In the genomic region with DNA sequence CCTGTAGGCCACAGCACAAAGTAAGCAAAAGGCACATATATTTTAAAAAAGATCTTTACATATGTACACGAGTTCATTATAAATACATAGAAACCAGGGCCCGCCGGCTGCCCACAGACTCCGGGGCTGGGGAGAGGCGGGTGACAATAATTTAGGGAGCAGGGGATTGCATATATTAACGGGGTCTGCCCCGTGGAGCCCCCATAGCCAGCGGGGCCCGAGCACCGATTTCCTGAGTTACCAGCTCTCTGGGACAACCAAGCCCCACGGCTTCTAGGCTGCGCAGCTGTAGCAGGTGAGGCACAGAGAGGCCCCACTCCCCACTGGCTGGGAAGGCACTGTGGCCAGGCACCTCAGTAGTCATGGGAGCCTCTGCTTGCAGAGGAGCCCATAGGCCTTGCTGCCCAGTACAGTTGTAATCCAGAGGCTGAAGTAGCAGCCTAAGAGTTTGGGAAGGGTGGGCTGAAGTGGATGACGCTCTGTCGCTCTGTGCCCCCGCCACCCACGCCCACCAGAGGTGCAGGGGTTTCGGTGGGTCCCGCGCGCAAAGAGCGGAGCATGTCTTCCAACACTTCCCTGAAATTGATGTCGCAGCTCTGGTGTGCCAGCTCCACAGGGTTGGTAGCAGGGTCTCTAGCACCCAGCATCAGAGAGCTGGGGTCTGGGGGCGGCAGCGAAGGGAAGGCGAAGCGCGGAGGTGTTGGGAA, we compare ENCODE assay signal across 15 mouse cellular contexts. TPM values are rescaled to one million over a fixed set of nuclear protein-coding genes. Genes with fewer than 3 reads are reported as not detected.
A peak's percentile ranks its signal among the peaks of the same experiment; 100 is the strongest.
DNase-seq lines count a peak whose midpoint lies in the region; ATAC-seq and TF ChIP-seq lines count a peak whose summit lies in the region.
"Had no signal": no experiment of that assay in that cellular context is flagged by ENCODE, and none has a peak within 500 bp of the region (broad histone marks: within the 10 kb centered on the region; RNA-seq: fewer than 3 reads in every experiment).

No protein-coding gene starts in this region.

- H3K4me2 ChIP-seq in embryonic facial prominence, embryonic 13.5 days: no peak overlapping the region
- H3K4me2 ChIP-seq in neural tube, embryonic 13.5 days: no peak overlapping the region
- H3K4me2 ChIP-seq in neural tube, embryonic 15.5 days: no peak overlapping the region
- H3K4me2 ChIP-seq: embryonic facial prominence, embryonic 12.5 days; kidney, embryonic 15.5 days; midbrain, embryonic 15.5 days; stomach, embryonic 15.5 days had no signal

- ATAC-seq in embryonic facial prominence, embryonic 13.5 days (ENCODE audit: insufficient number of reproducible peaks, insufficient read depth, low FRiP score, low TSS enrichment, low read depth): no peak
- no peak for ATAC-seq in neural tube, embryonic 13.5 days (ENCODE audit: low read depth)
- no peak for ATAC-seq in neural tube, embryonic 15.5 days (ENCODE audit: low FRiP score)
- ATAC-seq: midbrain, embryonic 15.5 days had no signal

- H3K4me3 ChIP-seq in embryonic facial prominence, embryonic 13.5 days: no peak overlapping the region
- no peak overlapping the region for H3K4me3 ChIP-seq in embryonic facial prominence, embryonic 10.5 days
- no peak overlapping the region for H3K4me3 ChIP-seq in kidney, adult 2 months (ENCODE audit: insufficient read depth, low read depth, low read length)
- H3K4me3 ChIP-seq in neural tube, embryonic 13.5 days: no peak overlapping the region
- H3K4me3 ChIP-seq in neural tube, embryonic 15.5 days (replicated peaks): no peak overlapping the region
- H3K4me3 ChIP-seq: embryonic facial prominence, embryonic 12.5 days; kidney, embryonic 15.5 days; left cerebral cortex, adult 2 months; midbrain, embryonic 15.5 days; stomach, embryonic 15.5 days had no signal

- peak overlapping the region; percentile 11; the same call in 1 of the 2 replicates for H3K27ac ChIP-seq in embryonic facial prominence, embryonic 13.5 days
- no peak overlapping the region for H3K27ac ChIP-seq in embryonic facial prominence, embryonic 10.5 days (replicated peaks)
- H3K27ac ChIP-seq in kidney, adult 2 months (ENCODE audit: insufficient read depth, low read depth, low read length): no peak overlapping the region
- no peak overlapping the region for H3K27ac ChIP-seq in neural tube, embryonic 13.5 days (replicated peaks)
- H3K27ac ChIP-seq in neural tube, embryonic 15.5 days (replicated peaks): no peak overlapping the region
- H3K27ac ChIP-seq: kidney, embryonic 15.5 days; left cerebral cortex, adult 2 months; midbrain, embryonic 15.5 days; stomach, embryonic 15.5 days had no signal

- no peak for DNase-seq in embryonic facial prominence, embryonic 10.5 days (ENCODE audit: low spot score)
- no peak for DNase-seq in kidney, adult 2 months
- no peak for DNase-seq in kidney, postnatal 25 days
- DNase-seq in spleen, postnatal 36 days (ENCODE audit: low spot score in 2 of 2): no peak
- no peak for DNase-seq in urinary bladder, postnatal 4 days (ENCODE audit: low spot score in 2 of 2)
- DNase-seq: cerebellum, adult 11-12 months; heart, postnatal 10 days had no signal

- peaks cover 25% of the 10 kb centered on the region for H3K4me1 ChIP-seq in embryonic facial prominence, embryonic 13.5 days
- peaks cover 45% of the 10 kb centered on the region for H3K4me1 ChIP-seq in embryonic facial prominence, embryonic 10.5 days
- peaks cover 15% of the 10 kb centered on the region for H3K4me1 ChIP-seq in kidney, adult 2 months (ENCODE audit: control insufficient read depth, insufficient read depth, low read length)
- peaks cover 26% of the 10 kb centered on the region for H3K4me1 ChIP-seq in neural tube, embryonic 13.5 days (replicated peaks)
- peaks cover 30% of the 10 kb centered on the region for H3K4me1 ChIP-seq in neural tube, embryonic 15.5 days

- 91% methylated on average over 27 of the region's 27 CpGs for WGBS in embryonic facial prominence, embryonic 13.5 days
- 93% methylated on average over 27 of the region's 27 CpGs for WGBS in embryonic facial prominence, embryonic 10.5 days
- WGBS in kidney, adult 2 months: 86% methylated on average over 27 of the region's 27 CpGs
- WGBS in neural tube, embryonic 13.5 days: 90% methylated on average over 27 of the region's 27 CpGs
- 92% methylated on average over 27 of the region's 27 CpGs for WGBS in neural tube, embryonic 15.5 days

- no peaks in the 10 kb centered on the region for H3K27me3 ChIP-seq in embryonic facial prominence, embryonic 13.5 days
- H3K27me3 ChIP-seq in embryonic facial prominence, embryonic 10.5 days (replicated peaks; ENCODE audit: low read depth, poor library complexity, severe bottlenecking): no peaks in the 10 kb centered on the region
- H3K27me3 ChIP-seq in kidney, adult 2 months (replicated peaks; ENCODE audit: control insufficient read depth, insufficient read depth, low read length): no peaks in the 10 kb centered on the region
- no peaks in the 10 kb centered on the region for H3K27me3 ChIP-seq in neural tube, embryonic 13.5 days
- H3K27me3 ChIP-seq in neural tube, embryonic 15.5 days (replicated peaks): no peaks in the 10 kb centered on the region
- H3K27me3 ChIP-seq: embryonic facial prominence, embryonic 12.5 days; kidney, embryonic 15.5 days; midbrain, embryonic 15.5 days; stomach, embryonic 15.5 days had no signal

- TF ChIP-seq POLR2A in kidney, adult 2 months (IDR thresholded peaks at IDR 0.05; ENCODE audit: low read depth, low read length): peak; percentile 16

- peaks cover 66% of the 10 kb centered on the region for H3K36me3 ChIP-seq in embryonic facial prominence, embryonic 13.5 days
- peaks cover 71% of the 10 kb centered on the region for H3K36me3 ChIP-seq in embryonic facial prominence, embryonic 10.5 days (replicated peaks)
- H3K36me3 ChIP-seq in kidney, adult 2 months (ENCODE audit: control insufficient read depth, insufficient read depth, low read length): peaks cover 4% of the 10 kb centered on the region
- H3K36me3 ChIP-seq in neural tube, embryonic 13.5 days: peaks cover 61% of the 10 kb centered on the region
- H3K36me3 ChIP-seq in neural tube, embryonic 15.5 days: peaks cover 56% of the 10 kb centered on the region

- H3K9me3 ChIP-seq in embryonic facial prominence, embryonic 13.5 days: no peaks in the 10 kb centered on the region
- H3K9me3 ChIP-seq in embryonic facial prominence, embryonic 10.5 days: no peaks in the 10 kb centered on the region
- H3K9me3 ChIP-seq in neural tube, embryonic 13.5 days: no peaks in the 10 kb centered on the region
- H3K9me3 ChIP-seq in neural tube, embryonic 15.5 days (replicated peaks): no peaks in the 10 kb centered on the region
- H3K9me3 ChIP-seq: embryonic facial prominence, embryonic 12.5 days; kidney, embryonic 15.5 days; midbrain, embryonic 15.5 days; stomach, embryonic 15.5 days had no signal

- TF ChIP-seq CTCF in kidney, adult 2 months (conservative IDR thresholded peaks at IDR 0.05; ENCODE audit: insufficient read depth, insufficient read length, low read depth, low read length): no peak

- H3K9ac ChIP-seq in embryonic facial prominence, embryonic 13.5 days: no peak overlapping the region
- 0 out of 2 replicates have a peak overlapping the region, but pooled peaks have one; percentile 8 for H3K9ac ChIP-seq in neural tube, embryonic 13.5 days
- H3K9ac ChIP-seq in neural tube, embryonic 15.5 days (replicated peaks): no peak overlapping the region
- H3K9ac ChIP-seq: embryonic facial prominence, embryonic 12.5 days; kidney, embryonic 15.5 days; midbrain, embryonic 15.5 days; stomach, embryonic 15.5 days had no signal

RNA-seq across cellular contexts. Expression of gene Gpx4, which starts 10.2 kb away (rescaled TPM):
- 445 and 488 TPM in 2 replicates for polyA plus RNA-seq in embryonic facial prominence, embryonic 13.5 days (2015; fragmentation: Nextera tagmentation; extraction: Ambion mirVana)
- polyA plus RNA-seq in embryonic facial prominence, embryonic 10.5 days (2016; fragmentation: Nextera tagmentation; extraction: Ambion mirVana): 618 and 672 TPM in 2 replicates
- 1,431 and 1,557 TPM in 2 replicates for polyA plus RNA-seq in kidney, adult 2 months (2012; rRNA removed)
- 505 and 556 TPM in 2 replicates for polyA plus RNA-seq in neural tube, embryonic 13.5 days (2015; fragmentation: Nextera tagmentation; extraction: Ambion mirVana)
- 559 and 600 TPM in 2 replicates for polyA plus RNA-seq in neural tube, embryonic 15.5 days (2015; fragmentation: Nextera tagmentation; extraction: Ambion mirVana)

RNA-seq across cellular contexts. Expression of gene Polr2e, which starts 17.5 kb away (rescaled TPM):
- 247 and 265 TPM in 2 replicates for polyA plus RNA-seq in embryonic facial prominence, embryonic 13.5 days (2015; fragmentation: Nextera tagmentation; extraction: Ambion mirVana)
- polyA plus RNA-seq in embryonic facial prominence, embryonic 10.5 days (2016; fragmentation: Nextera tagmentation; extraction: Ambion mirVana): 312 and 316 TPM in 2 replicates
- polyA plus RNA-seq in kidney, adult 2 months (2012; rRNA removed): 230 and 235 TPM in 2 replicates
- 141 and 153 TPM in 2 replicates for polyA plus RNA-seq in neural tube, embryonic 13.5 days (2015; fragmentation: Nextera tagmentation; extraction: Ambion mirVana)
- 134 and 148 TPM in 2 replicates for polyA plus RNA-seq in neural tube, embryonic 15.5 days (2015; fragmentation: Nextera tagmentation; extraction: Ambion mirVana)

RNA-seq across cellular contexts. Expression of gene Arhgap45, which starts 40.7 kb away (rescaled TPM):
- 3.9 and 4.6 TPM in 2 replicates for polyA plus RNA-seq in embryonic facial prominence, embryonic 13.5 days (2015; fragmentation: Nextera tagmentation; extraction: Ambion mirVana)
- 11.2 and 11.3 TPM in 2 replicates for polyA plus RNA-seq in embryonic facial prominence, embryonic 10.5 days (2016; fragmentation: Nextera tagmentation; extraction: Ambion mirVana)
- polyA plus RNA-seq in kidney, adult 2 months (2012; rRNA removed): 9.6 and 25.5 TPM in 2 replicates
- polyA plus RNA-seq in neural tube, embryonic 13.5 days (2015; fragmentation: Nextera tagmentation; extraction: Ambion mirVana): 2.4 and 2.9 TPM in 2 replicates
- polyA plus RNA-seq in neural tube, embryonic 15.5 days (2015; fragmentation: Nextera tagmentation; extraction: Ambion mirVana): 2.0 and 13.7 TPM in 2 replicates

RNA-seq across cellular contexts. Expression of gene Sbno2, which starts 48.2 kb away (rescaled TPM):
- 15.8 and 16.1 TPM in 2 replicates for polyA plus RNA-seq in embryonic facial prominence, embryonic 13.5 days (2015; fragmentation: Nextera tagmentation; extraction: Ambion mirVana)
- polyA plus RNA-seq in embryonic facial prominence, embryonic 10.5 days (2016; fragmentation: Nextera tagmentation; extraction: Ambion mirVana): 16.2 and 18.2 TPM in 2 replicates
- polyA plus RNA-seq in kidney, adult 2 months (2012; rRNA removed): 27.7 and 30.8 TPM in 2 replicates
- 12.9 and 13.0 TPM in 2 replicates for polyA plus RNA-seq in neural tube, embryonic 13.5 days (2015; fragmentation: Nextera tagmentation; extraction: Ambion mirVana)
- polyA plus RNA-seq in neural tube, embryonic 15.5 days (2015; fragmentation: Nextera tagmentation; extraction: Ambion mirVana): 11.7 and 12.8 TPM in 2 replicates

RNA-seq across cellular contexts. Expression of gene Stk11, which starts 58.5 kb away (rescaled TPM):
- 18.5 and 19.0 TPM in 2 replicates for polyA plus RNA-seq in embryonic facial prominence, embryonic 13.5 days (2015; fragmentation: Nextera tagmentation; extraction: Ambion mirVana)
- 16.1 and 17.5 TPM in 2 replicates for polyA plus RNA-seq in embryonic facial prominence, embryonic 10.5 days (2016; fragmentation: Nextera tagmentation; extraction: Ambion mirVana)
- 114 and 117 TPM in 2 replicates for polyA plus RNA-seq in kidney, adult 2 months (2012; rRNA removed)
- polyA plus RNA-seq in neural tube, embryonic 13.5 days (2015; fragmentation: Nextera tagmentation; extraction: Ambion mirVana): 13.3 and 16.8 TPM in 2 replicates
- polyA plus RNA-seq in neural tube, embryonic 15.5 days (2015; fragmentation: Nextera tagmentation; extraction: Ambion mirVana): 16.9 and 17.3 TPM in 2 replicates
